Mouse (Mus musculus): ENCODE data around the gene Lrrn1.

DNA sequence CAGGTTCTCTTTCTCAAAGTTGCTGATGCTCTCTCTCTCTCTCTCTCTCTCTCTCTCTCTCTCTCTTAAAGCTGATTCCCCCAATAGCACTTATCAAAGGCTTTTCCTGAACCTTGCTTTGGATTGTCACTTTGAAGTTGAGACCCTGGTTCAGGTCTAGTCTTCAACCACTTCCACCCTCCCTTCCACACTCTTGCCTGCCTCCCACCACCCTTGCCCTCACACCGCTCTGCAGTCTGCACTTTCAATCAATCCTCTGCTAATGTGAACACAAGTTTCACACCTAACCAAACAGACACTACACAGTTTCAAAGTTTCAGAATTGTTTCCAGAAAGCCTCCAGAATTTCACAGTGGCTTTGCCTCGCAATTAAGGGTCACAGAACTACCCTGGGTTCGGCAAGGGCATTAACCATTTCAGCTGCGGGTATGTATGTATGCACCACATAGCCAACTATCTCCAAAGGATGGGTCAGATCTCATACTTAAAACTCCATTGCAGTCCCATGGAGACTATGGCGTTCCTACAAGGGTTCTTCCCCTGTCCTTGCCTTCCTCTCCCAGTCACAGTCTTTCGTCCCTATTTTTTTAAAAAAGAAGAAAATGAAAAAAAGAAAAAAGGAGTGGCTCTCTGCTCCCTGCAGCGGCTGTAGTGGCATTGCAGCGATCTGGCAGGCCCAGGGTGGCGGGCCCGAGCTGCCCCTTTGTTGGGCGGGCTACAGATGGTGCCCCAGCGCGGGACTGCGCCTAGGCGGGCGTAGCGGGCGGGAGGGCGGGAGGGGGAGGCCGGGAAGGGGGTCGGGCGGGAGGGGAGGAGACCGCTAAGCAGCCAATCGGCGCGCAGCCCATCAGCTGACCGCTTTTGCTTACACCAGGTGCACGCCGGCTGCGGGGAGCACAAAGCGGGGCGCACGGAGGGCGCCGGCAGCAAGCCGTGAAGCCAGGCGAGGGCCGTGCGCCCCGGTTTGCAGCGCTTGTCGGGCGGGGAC is at the start of gene Lrrn1:
- TF ChIP-seq HCFC1 (IDR thresholded peaks at IDR 0.05; ENCODE audit: low read depth, low read length): no peak
- TF ChIP-seq USF1 (IDR thresholded peaks at IDR 0.05; ENCODE audit: low read depth, low read length): no peak
- TF ChIP-seq ZC3H11A (IDR thresholded peaks at IDR 0.05; ENCODE audit: low read depth, low read length): no peak
- TF ChIP-seq MXI1 (IDR thresholded peaks at IDR 0.05; ENCODE audit: low read depth, low read length): no peak
- no peak for TF ChIP-seq RCOR1 (conservative IDR thresholded peaks at IDR 0.05; ENCODE audit: low read depth, low read length)
- TF ChIP-seq POLR2A (IDR thresholded peaks at IDR 0.05; ENCODE audit: low read depth, low read length): no peak
- TF ChIP-seq CTCF (conservative IDR thresholded peaks at IDR 0.05 in 1 of 2, IDR thresholded peaks at IDR 0.05 in 1 of 2; ENCODE audit: low read depth in 2 of 2, low read length in 2 of 2): no peak
- TF ChIP-seq ZNF384 (IDR thresholded peaks at IDR 0.05; ENCODE audit: low read depth, low read length): no peak
- no peak for TF ChIP-seq CHD2 (IDR thresholded peaks at IDR 0.05; ENCODE audit: low read length)

Data from CH12.LX (cell line).